Mouse (Mus musculus) thymus, adult 2 months (tissue): ENCODE measurements around the gene Amotl1.

Source experiments
- CTCF ChIP-seq: fragments of 200-500 bp; IDR thresholded peaks from 2 replicates; pipeline ENCODE4 v1.5.1; 2012; ENCODE audit warnings: mild to moderate bottlenecking, control low read depth, low read length, moderate library complexity, borderline replicate concordance; ENCODE audit not compliant: control insufficient read depth, poor library complexity, insufficient read depth; ENCODE audit errors: extremely low read depth
- POLR2A ChIP-seq: fragments of 200-500 bp; IDR thresholded peaks from 2 replicates; pipeline ENCODE4 v1.6.1; 2012; ENCODE audit warnings: mild to moderate bottlenecking, low read length, control low read depth, moderate library complexity; ENCODE audit not compliant: control insufficient read depth, poor library complexity, insufficient read depth; ENCODE audit errors: extremely low read depth

DNA sequence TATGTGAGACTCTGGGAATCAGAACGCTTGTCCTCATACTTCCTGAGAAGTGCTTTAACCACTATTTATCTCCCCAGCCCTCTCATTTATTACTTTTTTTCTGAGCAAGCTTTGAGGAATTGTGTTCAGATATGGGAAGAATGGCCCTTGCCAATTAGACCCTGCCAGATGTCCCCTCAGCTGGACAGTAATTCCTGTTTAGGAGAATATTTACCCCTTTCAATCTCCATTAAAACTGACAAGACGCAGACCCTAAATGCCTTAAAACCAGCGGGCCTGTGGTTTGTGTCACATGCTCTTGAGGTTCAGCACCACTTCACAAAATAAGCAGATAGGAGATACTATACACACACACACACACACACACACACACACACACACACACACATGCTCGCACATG is 39.5 kb upstream of the Amotl1 start:
- TF ChIP-seq POLR2A, result no peak
- no peak for TF ChIP-seq CTCF
